Mouse (Mus musculus) thymus, postnatal 0 days (tissue): ENCODE data around the gene Gpr142. TPM values are rescaled to one million over a fixed set of nuclear protein-coding genes. Genes with fewer than 3 reads are reported as not detected.
A peak's percentile ranks its signal among the peaks of the same experiment; 100 is the strongest.

ENCODE experiments used
- DNase-seq: peaks from one replicate; pipeline ENCODE4 v3.0.0-alpha.2; 2015; ENCODE audit warnings: low spot score
- polyA plus RNA-seq: library from polyadenylated mRNA; unstranded; fragments of >200 nt; fragmentation: Nextera tagmentation; extraction: Ambion mirVana; gene quantifications from 2 replicates; pipeline ENCODE4 v1.2.1, GENCODE M21; 2015

Gene Gpr142
- not detected in 2 replicates for polyA plus RNA-seq

DNA sequence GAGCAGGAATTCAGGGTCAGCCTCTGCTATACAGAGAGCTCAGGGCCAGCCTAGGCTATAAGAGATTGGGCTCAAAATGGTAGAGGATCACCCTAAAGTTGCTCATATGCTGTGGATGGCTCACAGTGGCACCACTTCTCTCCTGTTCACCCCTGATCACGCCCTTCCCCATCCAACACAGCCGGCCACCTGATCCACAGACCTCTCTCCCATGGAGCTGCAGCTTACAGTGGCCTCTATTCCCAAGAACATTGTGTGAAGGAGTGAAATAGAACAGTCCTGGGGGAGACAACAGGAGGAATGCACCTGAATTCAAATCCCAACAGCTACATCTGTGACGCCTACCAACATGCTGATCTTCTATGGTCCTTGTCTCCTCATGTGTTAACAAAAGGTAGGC, at the start of gene Gpr142:
TSS of gene Gpr142 (plus strand) at position 301 of the 400 bp plus-strand sequence.
- DNase-seq, result no peak

DNA sequence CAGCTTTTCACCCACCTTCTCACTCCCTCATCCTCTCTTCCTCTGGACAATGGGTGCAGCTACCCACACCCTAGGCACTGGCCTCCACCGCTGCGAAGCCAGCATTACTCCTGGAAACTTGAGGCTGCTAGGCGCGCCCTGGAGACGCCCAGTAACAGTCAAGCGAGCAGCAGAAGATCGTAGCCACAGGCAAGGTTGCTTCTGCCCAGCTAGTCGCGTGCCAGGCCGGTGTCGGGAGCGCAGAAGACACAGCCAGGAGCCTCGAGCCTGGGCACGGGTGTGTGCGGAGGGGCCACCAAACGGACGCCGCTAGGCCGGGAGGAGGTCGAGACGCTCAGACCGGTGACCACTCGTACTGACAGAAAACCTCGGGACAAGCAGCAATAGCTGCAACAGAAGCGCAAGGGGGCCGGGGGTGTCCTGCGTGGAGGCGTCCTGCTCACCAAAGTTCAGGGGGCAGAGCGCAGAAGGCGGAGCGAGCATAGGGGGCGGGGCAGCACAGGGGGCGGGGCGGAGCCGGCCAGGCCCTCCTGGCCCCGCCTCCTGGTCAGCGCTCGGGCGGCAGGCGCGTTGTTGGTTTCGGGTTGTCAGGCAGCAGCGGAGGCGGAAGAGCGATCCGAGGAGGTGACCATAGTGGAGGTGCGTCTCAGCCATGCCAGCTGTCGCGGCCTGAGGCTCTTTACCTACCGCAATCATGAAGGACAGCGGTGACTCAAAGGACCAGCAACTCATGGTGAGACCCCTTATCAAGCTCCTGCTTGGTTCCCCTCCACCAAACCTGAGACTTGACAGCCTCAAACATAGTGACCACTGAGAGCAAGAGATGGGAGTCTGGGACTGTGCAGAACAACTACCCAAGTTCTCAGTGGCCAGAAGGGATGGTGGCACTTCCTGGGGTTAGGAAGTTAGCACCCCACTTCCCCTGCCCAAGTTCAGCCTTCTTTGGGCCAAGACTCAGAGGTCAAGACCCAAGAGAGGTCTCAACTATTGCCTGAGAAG, 33.6 kb upstream of the Gpr142 start, which contains the start of gene Kif19a:
TSS of gene Kif19a (plus strand) at position 569 of the 999 bp plus-strand sequence.
- DNase-seq, result peak; percentile 9

DNA sequence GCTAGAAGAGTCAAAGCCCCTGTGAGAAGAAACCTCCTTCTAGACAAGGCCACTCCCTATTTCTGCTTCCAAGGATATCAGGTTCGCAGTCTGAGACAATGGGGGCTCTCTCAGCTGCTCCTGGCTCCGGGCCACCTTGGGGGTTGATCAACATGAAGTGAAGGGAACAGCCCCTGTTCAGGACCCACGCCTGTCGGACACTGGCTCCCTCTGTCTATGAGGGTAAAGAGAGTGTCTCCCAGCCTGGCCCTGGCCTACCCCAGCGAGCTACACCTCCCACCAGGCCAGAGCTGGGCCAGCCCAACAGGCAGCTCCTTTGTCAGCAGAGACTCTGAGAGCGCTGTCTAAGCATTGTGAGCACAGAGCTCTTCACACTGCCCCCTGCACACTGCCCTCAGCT, 28.8 kb upstream of the Gpr142 start:
- DNase-seq, result no peak

DNA sequence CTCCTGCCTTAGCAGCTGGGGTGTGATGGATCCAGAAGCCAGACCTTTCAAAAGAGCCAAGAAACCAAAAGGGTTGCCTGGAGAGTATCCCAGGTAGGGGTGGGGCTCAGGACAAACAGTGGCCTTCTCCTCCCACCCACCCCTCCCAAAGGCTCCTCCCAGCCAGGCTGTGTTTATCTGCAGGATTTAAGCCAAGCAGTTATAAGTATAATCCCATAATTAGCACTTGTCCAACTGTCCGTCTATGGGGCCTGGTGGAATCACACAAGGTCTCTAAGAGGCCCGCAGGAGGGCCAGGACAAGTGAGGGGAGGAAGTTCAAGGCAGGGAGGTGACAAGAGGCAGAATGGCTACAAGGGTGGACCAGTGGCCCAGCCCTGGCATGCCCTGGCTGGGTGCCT, 26.8 kb upstream of the Gpr142 start:
- no peak for DNase-seq

DNA sequence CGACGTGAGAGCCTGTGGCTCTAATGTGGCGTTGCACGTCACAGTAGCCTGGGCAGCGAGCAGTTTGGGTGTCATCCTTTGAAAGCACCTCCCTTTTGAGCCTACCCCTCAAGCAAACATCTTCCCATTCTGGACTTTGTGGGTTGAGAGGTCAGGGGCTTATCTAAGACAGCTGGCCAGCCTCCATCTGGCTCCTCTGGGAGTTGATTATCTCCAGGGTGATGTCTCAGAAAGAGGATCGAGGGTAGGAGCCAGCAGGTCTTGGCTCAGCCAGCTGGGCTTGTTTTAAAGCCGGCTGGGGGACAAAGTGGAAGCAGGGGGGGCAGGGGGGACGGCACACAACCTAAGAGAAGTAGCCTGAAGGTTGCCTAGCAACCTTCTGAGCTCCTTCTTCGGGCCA, 18.6 kb upstream of the Gpr142 start:
- DNase-seq, result no peak

DNA sequence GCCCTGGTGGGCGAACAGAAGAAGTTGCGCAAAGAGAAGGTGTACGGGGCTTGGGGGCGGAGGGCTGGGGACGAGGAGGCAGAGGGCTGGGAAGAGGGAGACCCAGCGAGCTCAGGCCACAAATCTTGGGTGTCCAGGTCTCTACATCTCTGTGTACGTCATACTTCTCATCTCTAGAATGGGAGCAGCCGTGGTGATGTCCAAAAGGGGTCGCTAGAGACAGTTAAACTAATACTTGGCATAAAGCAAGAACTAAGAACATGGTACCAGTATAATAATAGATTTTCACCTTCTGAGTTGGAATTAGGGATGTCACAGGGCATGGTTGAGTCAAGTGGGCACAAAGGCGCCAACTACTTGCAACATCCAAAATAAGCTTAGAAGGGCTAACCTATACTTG, 12.8 kb upstream of the Gpr142 start:
- DNase-seq, result no peak

DNA sequence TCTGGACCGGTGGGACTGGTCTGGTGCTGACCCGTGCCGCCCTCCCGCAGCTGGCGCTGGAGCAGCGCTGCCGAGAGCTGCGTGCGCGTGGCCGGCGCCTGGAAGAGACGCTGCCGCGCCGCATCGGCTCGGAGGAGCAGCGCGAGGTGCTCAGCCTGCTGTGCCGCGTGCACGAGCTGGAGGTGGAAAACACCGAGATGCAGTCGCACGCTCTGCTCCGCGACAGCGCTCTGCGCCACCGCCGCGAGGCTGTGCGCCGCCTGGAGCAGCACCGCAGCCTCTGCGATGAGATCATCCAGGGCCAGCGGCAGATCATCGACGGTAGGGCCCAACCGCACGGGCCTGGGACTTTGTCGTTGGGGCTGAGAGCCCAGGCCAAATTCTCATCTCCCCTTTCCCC, 12.4 kb upstream of the Gpr142 start:
- DNase-seq, result no peak

DNA sequence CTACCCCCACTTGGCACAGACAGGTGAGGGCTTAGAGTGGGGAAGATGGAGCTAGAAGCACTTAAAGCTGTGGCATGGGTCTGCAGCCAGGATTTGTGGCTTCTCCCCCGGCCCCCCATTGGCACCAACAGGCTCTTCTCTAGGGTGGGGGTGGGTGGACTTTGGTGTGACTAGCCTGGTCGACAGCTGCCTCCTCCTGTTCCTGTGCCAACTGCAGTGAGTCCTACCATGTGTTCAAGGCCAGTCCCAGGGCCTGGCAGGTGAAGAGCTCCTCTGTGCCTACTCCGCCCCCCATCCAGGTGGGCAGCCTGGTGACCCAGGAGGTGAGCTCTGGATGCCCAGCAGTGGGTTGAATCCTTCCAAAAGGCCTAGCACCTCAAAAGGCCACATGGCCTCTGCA, 11.1 kb upstream of the Gpr142 start:
- DNase-seq, result no peak

DNA sequence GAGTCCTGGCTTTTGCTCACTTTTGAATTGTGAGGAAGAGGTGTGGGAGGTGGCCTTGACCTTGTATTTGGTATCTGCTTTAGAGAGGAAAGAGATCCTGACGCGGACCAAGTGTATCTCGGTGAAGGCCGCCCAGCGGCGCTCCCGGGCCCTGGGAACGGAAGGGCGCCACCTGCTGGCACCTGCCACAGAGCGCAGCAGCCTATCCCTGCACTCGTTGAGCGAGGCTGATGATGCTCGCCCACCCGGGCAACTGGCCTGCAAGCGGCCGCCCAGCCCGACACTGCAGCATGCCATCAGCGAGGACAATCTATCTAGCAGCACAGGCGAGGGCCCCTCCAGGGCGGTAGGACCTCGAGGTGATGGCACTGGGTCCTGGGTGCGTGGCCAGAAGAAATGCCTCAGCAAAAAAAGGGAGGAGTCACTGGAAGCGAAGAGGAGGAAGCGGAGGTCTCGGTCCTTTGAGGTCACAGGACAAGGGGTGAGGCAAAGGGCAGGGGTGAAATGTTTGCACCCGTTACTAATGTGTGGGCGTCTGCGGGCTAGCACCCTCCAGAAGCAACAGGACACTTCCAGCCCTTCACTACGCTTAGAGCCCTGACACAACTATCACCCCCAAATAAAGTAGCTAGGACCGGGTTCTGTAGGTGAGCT, 9.5 kb upstream of the Gpr142 start:
- DNase-seq, result peak; percentile 64

DNA sequence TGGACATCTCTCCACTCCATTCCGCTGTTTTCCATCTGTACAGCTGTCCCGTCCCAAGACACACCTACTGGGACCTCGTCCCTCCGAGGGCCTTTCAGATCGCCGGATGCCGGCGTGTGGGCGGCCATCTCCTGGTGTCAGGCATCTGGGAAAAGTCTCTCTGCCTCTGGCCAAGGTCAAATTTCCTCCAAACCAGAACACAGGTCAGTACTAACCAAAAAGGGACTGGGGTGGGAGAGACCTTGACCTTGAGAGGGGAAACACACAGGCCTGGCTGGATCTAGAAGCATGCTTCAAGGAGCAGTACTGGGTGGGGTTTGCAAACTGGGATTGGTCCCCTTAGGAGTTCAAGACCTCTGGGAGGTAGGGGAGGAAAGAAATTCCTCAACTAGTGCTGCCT, 9.0 kb upstream of the Gpr142 start:
- DNase-seq, result no peak

DNA sequence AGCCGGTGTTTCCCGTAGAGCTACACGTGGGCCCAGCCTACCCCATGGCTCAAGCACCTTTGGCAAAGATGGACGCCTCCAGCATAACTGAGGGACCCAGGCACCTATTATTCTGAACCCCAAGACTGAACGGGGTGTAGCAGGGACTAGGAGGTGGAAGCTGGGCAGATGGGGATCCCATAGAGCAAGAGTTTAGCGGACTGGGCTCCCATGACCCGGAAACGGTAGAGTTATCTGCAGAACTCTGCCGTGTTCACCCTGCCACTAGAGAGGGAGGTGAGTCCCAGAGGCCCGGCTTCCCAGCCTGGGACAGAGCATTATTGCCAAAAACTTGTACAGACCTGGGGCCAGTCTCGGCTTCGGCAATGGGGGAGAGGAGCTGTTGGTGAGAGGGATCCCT, 8.6 kb upstream of the Gpr142 start:
- DNase-seq, result no peak

DNA sequence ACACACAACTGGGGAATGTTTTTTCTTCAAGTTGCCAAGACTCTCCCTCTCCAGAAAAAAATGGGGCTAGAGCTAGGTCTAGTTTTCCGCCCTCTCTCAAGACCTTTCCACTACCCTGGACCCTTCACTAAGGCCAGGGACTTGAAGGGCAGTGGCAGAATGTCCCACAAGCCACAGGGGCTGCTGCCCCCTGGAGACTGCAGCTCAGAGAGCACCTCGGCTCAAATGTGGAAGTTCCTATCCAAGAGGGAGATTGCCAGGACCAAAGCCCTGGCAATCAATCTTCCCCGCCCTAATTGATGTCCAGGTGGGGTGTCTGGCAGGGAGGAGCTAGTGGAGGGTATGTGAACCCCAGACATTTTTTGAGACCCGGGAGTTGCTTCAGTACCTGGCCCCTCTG, 7.9 kb upstream of the Gpr142 start:
- DNase-seq, result no peak

DNA sequence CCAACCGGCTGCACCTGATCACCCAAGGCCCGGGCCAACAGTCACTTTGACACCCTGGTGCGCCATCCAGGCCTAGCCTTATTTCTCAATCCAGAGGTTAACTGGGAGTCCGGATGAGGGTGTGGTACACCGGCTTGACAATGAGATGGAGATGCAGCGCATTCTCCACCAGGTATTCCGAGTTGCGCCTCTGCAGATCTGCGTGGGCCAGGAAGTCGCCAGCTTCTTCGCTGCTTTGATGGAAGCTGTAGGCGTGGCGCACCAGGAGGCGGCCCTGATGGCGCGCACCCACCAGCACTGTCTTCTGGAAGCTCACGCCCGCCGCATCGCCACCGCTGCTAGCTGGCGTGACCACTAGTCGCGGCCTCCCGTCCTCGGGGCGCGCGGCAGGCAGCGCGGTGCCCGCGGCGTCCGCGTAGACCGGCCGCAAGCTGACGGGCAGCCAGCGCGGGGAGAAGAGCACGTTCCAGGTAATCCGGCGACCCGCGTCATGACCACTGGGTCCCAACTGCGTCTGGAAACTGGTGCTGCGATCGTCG, 7.3 kb upstream of the Gpr142 start:
- no peak for DNase-seq

DNA sequence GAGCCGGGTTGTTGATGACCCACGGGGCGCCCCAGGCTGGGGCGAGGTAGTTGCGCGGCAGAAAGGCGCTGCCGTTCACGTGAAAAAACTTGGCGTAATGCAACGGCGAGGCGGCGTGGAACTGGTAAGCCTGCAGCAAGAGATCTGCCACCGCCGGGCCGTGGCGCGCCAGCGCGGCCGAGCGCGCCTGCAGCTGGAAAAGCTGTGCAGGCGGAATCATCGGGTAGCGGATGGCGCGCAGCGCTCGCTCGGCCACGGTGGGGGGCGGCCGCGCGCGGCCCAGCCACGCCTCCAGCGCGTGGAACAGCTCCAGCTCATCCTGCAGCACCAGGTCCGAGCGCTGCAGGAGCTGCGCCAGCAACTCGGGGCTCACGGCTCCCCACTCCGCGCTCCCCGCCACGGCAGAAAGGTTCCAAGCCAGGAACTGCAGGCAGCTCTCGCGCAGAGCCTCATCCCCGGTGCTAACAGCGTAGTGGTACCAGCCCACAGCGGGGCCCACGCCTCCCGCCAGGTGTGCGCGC, 6.8 kb upstream of the Gpr142 start:
- DNase-seq, result no peak

DNA sequence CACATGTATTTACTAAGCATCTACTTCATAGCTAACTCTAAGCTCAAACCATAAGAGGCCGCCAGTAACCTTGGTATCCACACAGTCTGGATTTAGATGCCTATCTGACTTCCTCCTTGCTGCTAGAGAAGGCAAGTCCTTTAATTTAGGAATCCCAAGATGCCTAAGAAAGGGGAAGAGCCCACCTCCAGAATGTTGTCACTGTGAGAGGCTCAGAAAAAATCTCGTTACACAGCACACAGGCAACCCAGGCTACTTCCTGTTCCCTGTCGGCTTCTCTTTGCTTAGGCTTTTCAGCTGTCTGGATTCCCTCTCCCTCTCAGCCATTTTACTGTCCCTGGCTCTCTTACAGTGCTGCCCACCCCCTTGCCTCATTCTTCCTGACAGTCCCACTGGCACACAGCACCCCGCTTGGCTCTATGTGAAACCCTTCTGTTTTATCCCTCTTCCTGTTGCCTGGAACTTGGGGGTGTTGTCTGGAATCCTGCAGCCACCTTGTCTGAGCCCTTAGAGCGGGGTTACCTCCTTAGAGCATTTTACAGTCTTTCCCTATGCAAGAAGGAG, 5.7 kb upstream of the Gpr142 start:
- DNase-seq, result no peak

DNA sequence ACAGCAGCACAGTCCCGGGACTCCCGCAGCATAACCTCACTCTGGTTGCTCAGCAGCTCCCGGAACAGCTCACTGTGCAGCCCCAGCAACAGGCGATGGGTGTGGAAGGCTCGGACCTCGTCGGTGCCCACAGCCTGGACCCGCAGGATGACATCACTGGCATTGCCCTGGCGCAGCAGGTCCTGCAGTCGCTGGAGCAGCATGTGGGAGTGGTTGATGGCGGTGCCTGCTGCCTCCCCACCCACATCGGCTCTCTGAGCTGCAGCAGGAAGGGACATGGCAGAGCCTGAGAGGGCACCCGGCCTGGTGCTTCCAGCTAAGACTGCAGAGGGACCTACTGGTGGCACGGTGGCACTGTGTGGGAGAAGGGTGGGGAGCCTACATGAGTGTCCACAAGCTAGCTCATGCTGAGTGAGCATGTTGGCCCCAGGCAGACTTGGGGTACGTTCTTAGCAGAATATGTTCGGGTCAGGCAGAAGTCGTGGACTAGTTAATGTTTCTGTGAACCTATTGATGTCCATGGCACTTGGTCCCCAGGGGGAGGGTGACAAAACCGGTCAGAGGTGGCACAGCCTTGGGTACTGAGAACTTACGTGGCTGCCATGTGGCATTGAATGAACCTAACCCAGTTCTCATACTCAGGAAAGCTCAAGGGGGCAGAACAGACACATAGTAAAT, 4.7 kb upstream of the Gpr142 start:
- DNase-seq, result no peak

DNA sequence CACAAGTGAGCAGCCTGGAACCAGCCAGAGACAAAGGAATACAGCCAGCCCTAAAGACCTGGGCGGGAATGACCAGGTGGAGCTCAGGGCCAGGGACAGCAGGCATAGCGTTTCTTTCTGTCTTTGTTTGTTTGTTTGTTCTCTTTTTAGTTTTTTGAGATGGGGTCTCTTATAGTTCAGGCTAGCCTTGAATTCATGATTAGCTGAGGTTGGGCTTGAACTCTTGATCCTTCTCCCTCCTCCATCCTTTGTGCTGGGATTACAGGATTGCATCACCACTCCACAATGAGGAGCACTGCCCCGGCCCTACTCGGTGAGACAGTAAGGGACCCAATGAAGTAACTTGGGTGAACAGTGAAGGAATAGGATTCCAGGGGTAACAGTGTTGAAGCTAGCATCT, 4.0 kb upstream of the Gpr142 start:
- no peak for DNase-seq

DNA sequence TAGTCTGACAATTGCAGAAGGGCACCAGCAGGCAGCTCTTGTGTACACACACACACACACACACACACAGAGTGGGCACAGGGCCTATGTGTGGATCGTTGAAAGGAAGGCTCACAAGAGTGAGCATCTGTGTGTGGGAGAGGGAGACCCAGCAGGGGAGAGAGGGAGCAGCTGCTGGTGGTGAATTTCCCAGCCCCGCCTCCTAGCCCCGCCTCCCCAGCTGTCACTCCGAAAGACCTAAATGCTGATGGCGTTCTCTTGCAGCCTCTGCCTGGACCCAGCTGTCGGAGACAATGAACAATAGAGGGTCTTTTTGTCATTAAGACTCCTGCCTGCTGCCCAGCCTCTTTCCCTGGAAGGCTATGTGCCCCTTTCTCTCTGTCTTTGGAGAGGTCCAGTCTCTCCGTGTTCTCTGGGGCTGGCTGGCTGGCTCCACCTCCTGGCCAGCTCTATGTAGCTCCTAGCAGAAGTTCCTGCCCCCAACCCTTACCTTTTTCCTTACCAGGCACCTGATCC, 3.4 kb upstream of the Gpr142 start:
- DNase-seq, result peak; percentile 18

DNA sequence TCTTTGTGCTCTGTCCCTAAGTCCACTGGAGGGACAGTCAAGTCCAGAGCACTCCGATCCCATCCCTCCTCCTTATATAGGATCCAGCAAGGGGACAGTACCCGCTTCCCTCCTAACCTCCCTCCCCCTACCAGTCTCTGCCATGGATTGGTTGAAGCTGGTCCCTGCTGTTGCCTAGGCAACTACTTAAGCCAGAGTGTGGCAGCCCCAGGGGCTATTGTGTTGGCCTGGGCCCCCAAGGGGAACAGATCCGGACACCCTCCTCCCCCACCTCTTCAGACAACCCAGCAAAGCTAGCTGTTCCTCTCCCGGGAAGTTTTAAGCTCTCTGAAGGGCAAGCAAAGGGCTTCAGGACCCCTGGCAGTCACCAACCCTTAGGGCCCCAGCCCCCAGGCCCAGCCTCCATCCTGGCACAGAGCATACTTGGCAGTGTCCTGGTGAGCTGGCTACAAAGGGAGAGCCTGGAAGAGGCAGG, 2.8 kb upstream of the Gpr142 start, which contains the start of gene Btbd17:
TSS of gene Btbd17 (minus strand) at position 98 of the 475 bp plus-strand sequence.
- DNase-seq, result no peak

DNA sequence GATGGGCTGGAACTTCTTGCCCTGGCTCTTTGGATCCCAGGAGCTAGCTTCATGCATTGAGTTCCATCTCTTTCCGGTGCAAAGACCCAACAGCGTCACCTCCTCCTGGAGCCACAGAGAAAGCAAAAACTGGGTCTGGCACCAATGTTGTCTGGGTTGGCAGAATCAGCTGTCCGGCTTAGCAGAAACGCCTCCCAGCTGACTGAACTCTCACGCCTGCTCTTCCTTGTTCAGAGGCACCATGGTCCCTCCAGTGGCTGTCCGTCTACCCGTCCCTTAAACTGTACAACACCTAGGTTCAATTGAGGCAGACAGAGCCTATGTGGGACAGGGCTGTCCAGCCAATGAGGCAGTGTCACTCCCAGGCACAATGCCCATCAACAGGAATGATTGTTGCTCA, 1.5 kb upstream of the Gpr142 start:
- DNase-seq, result no peak

DNA sequence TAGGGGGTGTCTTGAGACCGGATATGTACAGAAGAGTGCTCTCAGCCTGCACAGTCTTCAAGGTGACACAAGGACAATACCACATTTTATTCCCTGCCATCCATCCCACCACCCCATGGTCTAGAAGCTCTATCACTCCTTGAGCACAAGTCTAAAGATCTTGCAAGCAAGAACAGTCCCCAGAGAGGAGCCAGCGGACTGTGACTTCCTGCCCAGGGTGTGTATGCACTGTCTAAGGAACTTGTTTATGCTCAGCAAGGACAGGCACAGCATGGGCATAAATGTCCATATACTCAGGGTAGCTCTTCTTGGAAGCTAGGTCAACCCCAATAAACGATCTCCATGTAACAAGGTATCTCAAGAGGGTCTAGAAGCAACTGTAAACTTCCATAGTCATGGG, 743 bp upstream of the Gpr142 start:
- DNase-seq, result no peak
